Mouse (Mus musculus) midbrain, postnatal 0 days (tissue): ENCODE results near the gene Fez1. TPM values are rescaled to one million over a fixed set of nuclear protein-coding genes. Genes with fewer than 3 reads are reported as not detected.

ENCODE experiments used
- ATAC-seq: fragments of 200-750 bp; cut with Nextera tagmentation; 2 replicates; pipeline ENCODE4 v1.8.0; 2017; ENCODE audit warnings: moderate number of reproducible peaks, mild to moderate bottlenecking, moderate TSS enrichment, moderate library complexity; ENCODE audit not compliant: low FRiP score
- DNase-seq: peaks from one replicate; pipeline ENCODE4 v3.0.0-alpha.2; 2015; ENCODE audit warnings: low spot score
- H3K27ac ChIP-seq: fragments of 300-500 bp; sonication (generic); 2 replicates; pipeline ENCODE4 v1.5.1; 2014; ENCODE audit warnings: low read depth, mild to moderate bottlenecking, low read length, mixed read lengths
- H3K27me3 ChIP-seq: fragments of 300-500 bp; sonication (generic); 2 replicates; pipeline ENCODE4 v1.6.1; 2014; ENCODE audit warnings: low read length, control low read depth, mixed read lengths; ENCODE audit not compliant: insufficient read depth
- H3K36me3 ChIP-seq: fragments of 300-500 bp; sonication (generic); 2 replicates; pipeline ENCODE4 v1.6.1; 2014; ENCODE audit warnings: low read length, control low read depth, mixed read lengths; ENCODE audit not compliant: insufficient read depth
- H3K4me1 ChIP-seq: fragments of 300-500 bp; sonication (generic); 2 replicates; pipeline ENCODE4 v1.6.1; 2014; ENCODE audit warnings: mild to moderate bottlenecking, control low read depth, antibody characterized with exemption, low read length, mixed read lengths; ENCODE audit not compliant: insufficient read depth
- H3K4me2 ChIP-seq: fragments of 300-500 bp; sonication (generic); 2 replicates; pipeline ENCODE4 v1.6.1; 2014; ENCODE audit warnings: low read depth, mild to moderate bottlenecking, low read length, mixed read lengths; ENCODE audit not compliant: poor library complexity, severe bottlenecking
- H3K4me3 ChIP-seq: fragments of 300-500 bp; sonication (generic); 2 replicates; pipeline ENCODE4 v1.5.1; 2014; ENCODE audit warnings: low read depth, mild to moderate bottlenecking, low read length, moderate library complexity
- H3K9ac ChIP-seq: fragments of 300-500 bp; sonication (generic); replicated peaks from 2 replicates; pipeline ENCODE4 v1.6.1; 2014; ENCODE audit warnings: mild to moderate bottlenecking, low read length, moderate library complexity, mixed read lengths; ENCODE audit not compliant: poor library complexity, severe bottlenecking
- H3K9me3 ChIP-seq: fragments of 300-500 bp; sonication (generic); 2 replicates; pipeline ENCODE4 v1.6.1; 2016; ENCODE audit warnings: low read length, control low read depth
- CTCF ChIP-seq: IDR thresholded peaks from 2 replicates; pipeline ENCODE4 v1.5.1; 2016; ENCODE audit warnings: antibody characterized with exemption, mild to moderate bottlenecking
- WGBS: fragments of 180-500 bp; shearing (Covaris S2); extraction: QIAGEN DNeasy Blood & Tissue Kit; methylation state at CpG from one replicate; pipeline ENCODE4 v1.1.7; 2014; 5-methylcytosine and 5-hydroxymethylcytosine counted together
- polyA plus RNA-seq: library from polyadenylated mRNA; unstranded; fragments of >200 nt; fragmentation: Nextera tagmentation; extraction: Ambion mirVana; gene quantifications from 2 replicates; pipeline ENCODE4 v1.2.1, GENCODE M21; 2015
- total RNA-seq: library from RNA; depleted of rRNA; stranded (reverse); fragments of >200 nt; gene quantifications from 2 replicates; pipeline ENCODE4 v1.2.3, GENCODE M21; 2014

Gene Fez1
- total and polyA plus RNA-seq, 2 experiments from 2014 or later = 371 to 530 TPM

DNA sequence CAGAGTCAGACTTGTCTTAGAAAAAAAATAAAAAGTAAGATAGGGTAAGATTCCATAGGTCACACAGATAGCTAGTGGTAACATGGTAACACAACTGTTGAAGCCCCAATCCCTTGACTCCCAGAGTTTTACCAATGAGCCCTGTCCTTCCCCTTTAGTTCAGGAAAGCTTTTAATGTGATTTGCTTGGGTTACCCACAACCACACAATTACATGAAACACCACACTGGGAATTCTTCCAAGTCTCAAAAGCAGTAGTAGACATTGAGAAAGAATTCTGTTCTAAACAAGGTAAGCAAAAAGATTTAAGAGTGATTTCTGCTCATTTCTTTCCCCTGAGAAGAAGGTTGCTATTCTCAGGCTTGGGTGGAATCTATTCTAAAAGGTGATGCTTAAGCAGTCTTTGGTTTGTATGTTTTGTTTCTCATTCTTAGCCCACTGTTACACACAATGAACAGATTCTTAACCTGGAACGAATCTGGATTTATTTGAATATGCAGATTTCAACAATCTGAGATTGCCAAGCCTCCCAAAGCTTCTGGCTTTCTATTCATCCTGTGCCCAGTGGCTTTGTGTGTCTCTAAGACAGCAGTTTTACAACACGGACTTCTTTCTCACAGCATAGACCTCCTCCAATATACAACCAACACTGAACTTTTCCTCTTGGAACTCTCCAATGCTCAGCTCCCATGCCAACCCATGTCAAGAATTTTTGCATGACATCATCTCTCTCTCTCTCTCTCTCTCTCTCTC lies 5.1 kb downstream of the Fez1 start:
- 33% methylated on average over 2 of the region's 2 CpGs for WGBS
- no peak overlapping the region for H3K4me2 ChIP-seq
- H3K9ac ChIP-seq = no peak overlapping the region
- no peaks in the 10 kb centered on the region for H3K27me3 ChIP-seq
- H3K9me3 ChIP-seq = no peaks in the 10 kb centered on the region
- ATAC-seq (peak; percentile 67), DNase-seq (peak; percentile 73)
- H3K4me3 ChIP-seq = no peak overlapping the region
- H3K4me1 ChIP-seq = no peaks in the 10 kb centered on the region; the same call in 1 of the 2 replicates
- H3K27ac ChIP-seq = peak overlapping the region; percentile 44; the same call in 1 of the 2 replicates
- H3K36me3 ChIP-seq = no peaks in the 10 kb centered on the region
- no peak for TF ChIP-seq CTCF

DNA sequence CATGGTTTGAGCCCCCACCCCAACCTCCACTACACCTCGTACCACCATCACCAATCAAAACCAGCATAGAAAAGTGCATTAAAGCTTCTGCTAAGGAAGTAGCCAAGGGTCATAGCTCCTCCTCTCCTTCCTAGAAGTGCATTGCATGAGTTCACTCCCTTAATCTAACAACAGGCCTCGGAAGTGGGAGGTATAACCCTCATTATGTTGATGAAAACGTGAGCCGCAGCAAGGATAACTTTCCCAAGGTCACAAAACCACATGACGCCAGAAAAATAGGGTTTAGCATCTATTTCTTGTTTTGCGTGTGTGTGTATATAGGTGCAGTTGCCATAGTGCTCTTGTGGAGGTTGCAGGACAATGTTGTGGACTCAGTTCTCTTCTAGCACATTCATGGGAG lies 9.7 kb downstream of the Fez1 start:
- H3K4me2 ChIP-seq = no peak overlapping the region
- no peak for TF ChIP-seq CTCF
- no peak overlapping the region for H3K27ac ChIP-seq

DNA sequence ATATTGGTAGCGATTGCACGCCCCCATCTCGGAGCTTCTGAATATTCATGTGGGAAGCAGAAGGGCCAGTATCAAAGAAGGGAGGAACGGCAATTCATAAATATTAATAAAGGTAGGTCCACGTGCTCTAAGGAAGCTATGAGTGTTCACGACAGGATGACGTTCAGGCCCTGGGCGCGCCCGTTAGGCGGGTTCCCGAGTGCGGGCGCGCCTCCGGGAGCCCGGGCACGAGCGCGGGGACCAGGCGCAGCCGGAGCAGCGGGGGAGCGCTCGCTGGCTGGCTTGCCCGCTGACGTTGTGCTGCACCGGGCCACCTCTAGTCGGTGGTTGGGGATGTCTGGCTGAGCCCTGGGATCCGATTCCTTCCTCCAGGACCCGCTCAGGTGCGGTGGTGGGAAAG lies 10.9 kb downstream of the Fez1 start:
- H3K27ac ChIP-seq = peak overlapping the region; percentile 93
- peaks cover 5% of the 10 kb centered on the region for H3K4me1 ChIP-seq
- DNase-seq (peak; percentile 95), ATAC-seq (peak; percentile 90)
- WGBS = under 1% methylated on average over 32 of the region's 32 CpGs
- H3K4me2 ChIP-seq = peak overlapping the region; percentile 78
- H3K9ac ChIP-seq = peak overlapping the region; percentile 83
- peak overlapping the region; percentile 72 for H3K4me3 ChIP-seq
- no peaks in the 10 kb centered on the region for H3K36me3 ChIP-seq
- no peak for TF ChIP-seq CTCF
- H3K9me3 ChIP-seq = no peaks in the 10 kb centered on the region
- H3K27me3 ChIP-seq = no peaks in the 10 kb centered on the region

More for the DNA sequence above, 9.7 kb downstream of the Fez1 start:
- Histone ChIP-seq H3K9me3 (no peaks in the 10 kb centered on the region), H3K27me3 (no peaks in the 10 kb centered on the region), H3K9ac (no peak overlapping the region), H3K4me1 (peaks cover 5% of the 10 kb centered on the region), H3K36me3 (no peaks in the 10 kb centered on the region), H3K4me3 (no peak overlapping the region)
- DNase-seq (no peak), ATAC-seq (no peak)
- WGBS = 80% methylated on average over 6 of the region's 6 CpGs

DNA sequence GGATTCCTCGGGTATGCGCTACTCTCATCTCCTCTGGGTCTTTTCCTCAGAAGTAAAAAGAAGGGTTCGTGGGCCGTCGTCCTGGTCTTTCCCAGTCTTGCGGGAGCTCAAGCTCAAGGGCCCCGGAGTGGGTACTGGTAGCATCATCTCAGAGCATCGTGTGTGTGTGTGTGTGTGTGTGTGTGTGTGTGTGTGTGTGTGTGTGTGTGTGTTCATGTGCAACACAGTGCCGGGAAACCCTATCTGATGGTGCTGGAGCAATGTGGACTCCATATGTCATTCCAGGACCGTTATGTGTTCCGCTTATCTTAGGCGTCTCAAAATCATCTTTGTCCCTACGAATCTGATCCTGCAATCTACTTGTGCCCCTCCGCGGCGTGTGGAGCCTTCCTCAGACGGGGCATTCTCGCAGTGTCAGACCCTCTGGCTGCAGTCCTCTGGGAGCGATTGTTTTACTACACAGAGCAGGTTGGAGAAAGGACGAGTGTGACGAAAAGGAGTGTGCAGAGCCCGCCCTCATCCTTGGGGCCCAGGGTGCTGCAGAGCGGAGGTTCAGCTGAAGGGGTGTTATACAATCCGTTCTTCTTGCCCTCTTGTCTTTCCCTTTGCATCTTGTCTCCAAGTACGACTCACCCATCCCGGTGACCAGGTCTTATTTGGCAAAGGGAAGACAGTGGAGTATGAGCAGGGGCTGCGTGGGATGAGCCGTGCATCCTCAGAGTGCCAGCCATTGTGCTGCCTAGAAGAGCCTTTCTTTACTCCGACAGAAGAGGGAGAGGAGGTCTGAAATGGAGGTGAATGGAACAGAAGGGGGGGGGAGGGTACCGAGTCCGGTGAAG lies 11.6 kb downstream of the Fez1 start:
- no peak; the same call in 1 of the 2 replicates for TF ChIP-seq CTCF
- peak overlapping the region; percentile 83 for H3K9ac ChIP-seq
- DNase-seq (peak; percentile 80), ATAC-seq (peak; percentile 78)
- no peaks in the 10 kb centered on the region for H3K9me3 ChIP-seq
- H3K27me3 ChIP-seq = no peaks in the 10 kb centered on the region
- 1% methylated on average over 31 of the region's 31 CpGs for WGBS
- H3K36me3 ChIP-seq = no peaks in the 10 kb centered on the region
- H3K27ac ChIP-seq = peak overlapping the region; percentile 93
- peaks cover 5% of the 10 kb centered on the region for H3K4me1 ChIP-seq
- peak overlapping the region; percentile 78 for H3K4me2 ChIP-seq
- peak overlapping the region; percentile 72 for H3K4me3 ChIP-seq

DNA sequence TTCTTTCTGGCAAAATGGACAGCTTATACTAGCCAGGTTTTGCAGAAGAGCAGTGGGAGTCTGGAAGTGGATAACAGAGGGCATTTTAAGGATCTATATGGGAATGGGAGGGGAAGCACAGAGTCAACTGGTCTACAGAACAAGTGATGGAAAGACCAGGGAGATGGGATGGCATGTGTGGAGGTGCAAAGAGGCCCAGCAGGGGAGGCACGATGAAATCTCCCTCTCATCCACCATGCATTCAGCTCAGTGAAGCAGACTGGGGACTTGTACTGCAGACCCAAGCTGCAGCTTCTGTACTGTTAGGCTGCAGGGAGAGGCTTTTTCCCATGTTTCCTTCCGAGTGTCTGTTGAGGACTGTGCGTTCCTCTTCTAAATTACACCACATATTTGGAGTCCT lies 12.2 kb downstream of the Fez1 start:
- 0% methylated on average over 3 of the region's 3 CpGs for WGBS
- Histone ChIP-seq H3K4me1 (peaks cover 5% of the 10 kb centered on the region), H3K36me3 (no peaks in the 10 kb centered on the region), H3K9me3 (no peaks in the 10 kb centered on the region), H3K27ac (peak overlapping the region; percentile 93), H3K4me3 (peak overlapping the region; percentile 72), H3K4me2 (peak overlapping the region; percentile 78), H3K9ac (peak overlapping the region; percentile 83), H3K27me3 (no peaks in the 10 kb centered on the region)
- no peak for ATAC-seq
- no peak for TF ChIP-seq CTCF
- DNase-seq = peak; percentile 49

DNA sequence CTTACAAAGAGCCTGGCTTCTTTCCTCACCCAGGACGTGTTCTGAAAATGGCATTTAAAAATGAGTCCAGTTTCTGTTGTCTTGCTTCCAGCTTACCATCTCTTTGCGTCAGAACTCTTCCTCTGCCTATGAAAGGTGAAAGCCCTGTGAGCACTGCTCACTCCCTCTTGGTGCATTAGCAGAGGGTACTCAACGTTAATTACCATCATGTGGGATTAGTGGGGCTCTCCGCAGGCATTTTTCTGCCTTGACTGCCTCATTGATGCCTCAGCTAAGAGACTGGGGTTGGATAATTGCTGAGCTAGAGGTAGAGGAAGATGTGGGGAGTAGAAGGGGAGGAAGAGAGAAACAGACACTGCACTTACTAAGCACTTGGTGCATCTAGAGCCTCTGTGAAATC lies 24.7 kb downstream of the Fez1 start:
- no peak overlapping the region for H3K27ac ChIP-seq
- no peak overlapping the region for H3K4me2 ChIP-seq
- peaks cover 58% of the 10 kb centered on the region for H3K36me3 ChIP-seq
- ATAC-seq (no peak), DNase-seq (no peak)
- H3K9ac ChIP-seq = no peak overlapping the region
- no peak for TF ChIP-seq CTCF
- no peaks in the 10 kb centered on the region for H3K4me1 ChIP-seq
- no peaks in the 10 kb centered on the region for H3K9me3 ChIP-seq
- H3K4me3 ChIP-seq = no peak overlapping the region
- H3K27me3 ChIP-seq = no peaks in the 10 kb centered on the region
- 27% methylated on average over 4 of the region's 4 CpGs for WGBS
